Mouse (Mus musculus): ENCODE measurements around the gene C3. TPM values are rescaled to one million over a fixed set of nuclear protein-coding genes. Genes with fewer than 3 reads are reported as not detected.

C3 gene
- total RNA-seq, 2 experiments from 2014 or later, result 231 to 623 TPM

DNA sequence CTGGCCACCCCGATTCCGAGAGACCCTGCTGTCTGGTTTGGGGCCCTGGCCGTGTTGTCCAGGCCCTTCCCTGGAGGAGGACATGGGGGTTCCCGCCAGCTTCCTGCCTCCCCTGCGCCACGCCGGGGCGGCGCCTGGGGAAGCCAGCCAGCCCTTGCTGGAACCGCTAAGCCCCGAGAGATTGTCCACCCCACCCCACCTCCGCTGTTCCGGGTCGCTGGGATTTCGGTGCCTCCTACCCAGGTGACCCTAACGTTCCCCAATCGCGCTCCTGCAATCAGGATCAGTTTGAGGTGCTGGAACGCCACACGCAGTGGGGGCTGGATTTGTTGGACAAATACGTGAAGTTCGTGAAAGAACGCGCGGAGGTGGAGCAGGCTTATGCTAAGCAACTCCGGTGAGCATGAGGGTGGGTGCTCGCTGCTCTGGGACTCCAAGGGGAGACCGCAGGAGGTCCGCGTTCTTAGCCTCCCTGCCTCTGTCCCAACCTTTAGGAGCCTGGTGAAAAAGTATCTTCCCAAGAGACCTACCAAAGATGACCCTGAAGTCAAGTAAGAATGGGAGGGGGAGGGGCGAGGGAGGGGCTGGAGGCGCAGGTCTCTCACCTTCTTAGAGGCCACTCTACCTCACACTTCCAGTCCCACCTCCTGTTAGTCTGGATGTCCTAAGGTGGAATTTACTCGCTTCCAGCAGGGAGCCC is 22.7 kb upstream of the C3 start:
- DNase-seq, result peak; percentile 57 to 68

DNA sequence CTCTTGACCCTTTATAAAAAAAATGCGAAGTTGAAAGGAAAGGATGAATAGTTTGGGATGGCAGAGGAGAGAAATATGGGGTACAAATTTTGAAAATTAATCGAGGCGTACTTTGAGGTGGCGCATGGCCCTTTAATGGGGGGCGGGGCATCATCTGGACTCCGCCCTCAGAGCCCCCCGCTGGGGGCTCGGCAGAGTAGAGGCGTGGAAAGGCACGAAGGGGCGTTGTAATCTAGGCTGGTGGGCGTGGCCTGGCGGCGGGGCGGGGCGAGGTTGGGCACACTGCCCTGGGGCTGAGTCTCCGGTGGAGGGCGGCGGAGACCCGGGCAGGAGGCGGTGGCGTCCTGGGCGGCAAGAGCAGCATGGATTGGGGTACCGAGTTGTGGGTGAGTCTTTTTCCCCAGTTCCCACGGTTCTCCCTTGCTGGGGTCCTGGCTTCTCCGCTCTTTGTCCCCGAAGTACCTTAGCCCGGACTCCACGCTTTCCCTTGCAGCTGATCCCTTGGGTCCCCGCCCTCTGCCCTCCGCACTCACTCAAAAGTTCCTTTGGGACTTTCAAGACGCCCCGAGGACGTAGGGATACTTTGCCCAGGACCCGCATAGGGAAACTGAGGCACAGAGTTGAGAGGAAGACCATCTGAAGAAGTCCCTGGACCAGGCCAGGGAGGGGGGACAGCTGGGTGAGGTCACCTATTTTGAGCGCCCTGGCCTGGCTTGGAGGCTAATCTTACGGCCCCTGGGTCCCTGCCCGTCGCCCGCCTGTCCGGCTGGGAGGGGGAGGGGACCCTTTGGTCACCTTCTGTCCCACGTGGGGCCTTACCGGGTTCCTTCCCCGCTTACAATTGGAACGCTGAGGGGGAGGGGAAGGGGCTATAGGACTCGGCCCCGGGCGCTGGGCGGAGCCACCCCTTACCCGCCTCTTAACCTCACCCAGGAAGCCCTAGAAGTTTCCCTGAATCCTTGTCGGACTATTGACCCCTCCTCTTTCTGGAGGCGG is 21.5 kb upstream of the C3 start, which contains the start of gene Trip10:
Gene Trip10, plus strand, starts transcription at position 270 of the 996 bp plus-strand sequence.
- DNase-seq, result peak; percentile 99

DNA sequence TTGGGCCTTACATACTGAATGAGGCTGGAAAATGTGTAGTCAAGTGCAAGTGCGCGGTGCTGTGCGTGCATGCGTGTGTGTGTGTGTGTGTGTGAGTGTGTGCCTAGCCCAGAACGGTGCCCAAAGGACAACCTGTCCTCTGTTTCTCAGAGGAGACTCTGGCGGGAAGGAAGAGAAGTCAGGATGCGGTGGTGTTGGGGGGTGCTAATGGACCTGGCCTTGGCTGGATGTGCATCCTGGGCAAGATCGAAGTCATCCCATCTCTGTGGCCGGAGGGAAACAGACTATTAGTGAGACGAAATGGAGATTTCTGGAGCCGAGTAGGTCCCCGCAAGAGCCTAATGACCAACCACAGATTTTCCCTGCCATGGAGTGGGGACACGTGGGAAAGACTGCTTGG is 20.8 kb upstream of the C3 start:
- DNase-seq, result no peak

- peak; percentile 86 to 90 for DNase-seq
Observed at GRCm38 (mm10) chr17:57248201-57248699, 20.3 kb upstream of the C3 start, which contains the start of gene Gpr108. TSS of gene Gpr108 (minus strand) at chr17:57248446.

- DNase-seq, result peak; percentile 89 to 91
Observed at GRCm38 (mm10) chr17:57247393-57248200, 19.7 kb upstream of the C3 start.

DNA sequence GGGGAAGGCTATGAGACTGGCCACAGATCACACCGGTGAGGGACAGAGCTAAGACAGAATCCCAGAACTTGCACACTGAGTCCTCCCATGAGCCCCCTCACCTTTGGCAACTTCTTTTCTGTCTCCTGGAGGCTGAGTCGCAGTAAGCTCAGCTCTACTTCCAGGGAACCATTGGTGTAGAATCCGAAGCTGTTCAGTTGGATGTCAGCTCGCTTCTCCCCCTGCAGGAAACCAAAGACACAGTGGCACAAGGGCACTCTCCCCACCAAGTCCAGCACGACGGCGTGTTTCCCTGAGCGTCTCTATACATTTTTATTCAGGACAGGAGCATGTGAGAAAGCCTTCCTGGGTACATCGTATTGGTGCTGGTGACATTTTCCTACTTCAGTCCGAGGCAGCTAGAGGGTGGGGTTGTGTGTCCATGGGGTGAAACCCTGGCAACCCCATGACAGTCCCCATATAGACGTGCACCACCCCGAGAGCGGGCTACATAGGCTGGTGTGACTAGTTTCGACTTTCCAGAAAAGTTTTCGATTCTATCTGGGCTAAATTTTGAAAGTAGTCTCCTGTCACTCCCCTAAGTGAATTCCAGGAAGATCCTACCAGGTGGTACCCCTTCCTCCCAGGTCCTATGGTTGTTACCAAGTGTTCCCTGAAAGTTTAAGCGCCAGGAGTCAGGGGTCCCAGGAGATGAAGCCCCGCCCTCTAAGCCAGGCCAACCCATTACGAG is 18.9 kb upstream of the C3 start:
- DNase-seq, result no peak

GRCm38 (mm10) chr17:57245311-57245929 is 17.5 kb upstream of the C3 start:
- no peak for DNase-seq

DNA sequence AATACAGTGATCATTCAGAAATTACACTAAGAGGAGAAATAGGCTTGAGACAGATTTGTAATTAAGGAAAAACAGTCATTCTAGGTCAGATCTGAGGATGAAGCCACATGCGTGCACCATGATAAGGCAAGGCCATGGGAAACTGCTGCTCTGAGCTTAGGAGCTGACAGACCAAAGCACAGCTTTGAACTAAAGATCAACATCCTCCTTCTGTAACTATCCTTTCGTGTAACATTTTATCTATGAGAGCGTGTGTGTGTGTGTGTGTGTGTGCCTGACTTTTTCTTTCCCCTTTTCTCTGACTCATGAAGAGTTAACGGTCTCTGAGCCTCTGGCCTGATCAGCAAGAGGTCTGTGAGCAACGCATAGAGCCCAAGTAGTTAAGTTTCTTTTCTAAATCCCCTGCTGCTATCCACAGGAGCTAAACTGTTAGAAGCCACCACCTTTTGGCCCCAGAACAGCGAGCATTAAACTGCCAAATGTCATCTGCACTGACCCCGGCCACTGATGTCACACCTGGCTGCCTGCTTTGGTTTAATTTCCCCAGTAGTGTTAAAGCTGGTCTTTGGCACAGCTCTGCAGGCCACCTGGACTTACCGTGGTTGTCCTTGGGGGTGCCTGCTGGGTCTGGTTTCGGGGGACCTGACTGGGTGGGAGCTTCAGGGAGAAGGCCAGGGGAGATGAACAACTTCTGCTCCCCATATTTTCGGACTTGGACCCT is 15.9 kb upstream of the C3 start:
- no peak for DNase-seq

DNA sequence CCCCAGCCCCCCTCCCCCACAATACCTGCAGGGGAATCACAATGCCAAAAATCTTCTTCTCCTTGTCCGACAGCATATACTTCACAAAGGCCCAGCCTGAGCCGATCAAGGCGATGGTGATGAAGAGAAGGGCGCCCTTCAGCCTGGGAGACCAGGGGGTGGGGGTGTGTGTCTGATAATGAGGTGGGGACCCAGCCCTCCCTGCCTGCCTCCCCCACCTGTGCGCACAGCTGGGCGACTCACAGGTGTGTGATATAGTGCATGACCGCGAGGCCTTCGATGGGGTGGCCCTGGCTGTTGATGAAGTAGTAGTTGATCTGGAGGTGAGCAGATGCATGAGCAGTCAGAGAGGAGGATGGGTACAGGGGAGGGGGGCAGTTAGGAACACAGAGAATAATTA is 9.2 kb upstream of the C3 start:
- no peak for DNase-seq

DNA sequence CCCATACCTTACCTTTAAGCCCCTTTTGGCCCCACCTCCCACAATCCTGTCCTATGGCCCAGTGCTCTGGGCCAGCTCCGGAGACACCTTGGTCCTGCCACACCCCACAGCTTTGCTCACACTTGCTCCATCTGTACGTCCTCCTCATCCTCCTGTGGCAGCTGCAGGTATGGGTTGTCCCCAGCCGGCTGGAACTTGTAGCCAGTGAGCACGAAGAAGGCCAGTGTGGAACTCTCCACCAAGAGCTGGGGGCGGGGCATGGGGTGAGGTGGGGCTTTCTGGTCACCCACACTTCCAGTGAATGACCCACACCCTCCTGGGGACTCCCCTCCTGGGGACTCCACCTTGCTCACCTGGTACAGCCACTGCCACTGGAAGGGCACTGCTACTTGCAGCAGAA is 7.9 kb upstream of the C3 start:
- no peak for DNase-seq

- DNase-seq, result no peak
Observed at GRCm38 (mm10) chr17:57234254-57234928, 6.5 kb upstream of the C3 start.

DNA sequence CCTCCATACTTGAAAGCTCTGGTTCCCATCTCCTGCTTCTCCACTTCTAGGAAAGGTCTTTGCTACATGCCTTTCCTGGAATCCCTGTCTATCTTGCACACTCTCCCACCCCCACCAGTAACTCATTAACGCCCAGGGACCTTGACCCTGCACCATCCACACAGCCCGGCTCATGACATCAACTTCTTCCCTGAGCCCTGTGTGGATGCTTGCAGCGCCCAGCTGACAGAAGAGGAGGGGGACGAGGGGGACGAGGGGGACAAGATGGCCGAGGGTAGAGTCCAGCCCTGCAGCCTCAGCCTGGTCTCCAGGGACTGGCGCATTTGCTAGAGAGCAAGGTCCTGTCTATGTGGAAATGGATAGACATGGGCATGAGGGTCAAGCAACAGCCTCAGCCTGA is 5.1 kb upstream of the C3 start:
- peak; percentile 20 to 45 for DNase-seq

- DNase-seq, result no peak
Observed at GRCm38 (mm10) chr17:57232200-57232599, 4.3 kb upstream of the C3 start.

DNA sequence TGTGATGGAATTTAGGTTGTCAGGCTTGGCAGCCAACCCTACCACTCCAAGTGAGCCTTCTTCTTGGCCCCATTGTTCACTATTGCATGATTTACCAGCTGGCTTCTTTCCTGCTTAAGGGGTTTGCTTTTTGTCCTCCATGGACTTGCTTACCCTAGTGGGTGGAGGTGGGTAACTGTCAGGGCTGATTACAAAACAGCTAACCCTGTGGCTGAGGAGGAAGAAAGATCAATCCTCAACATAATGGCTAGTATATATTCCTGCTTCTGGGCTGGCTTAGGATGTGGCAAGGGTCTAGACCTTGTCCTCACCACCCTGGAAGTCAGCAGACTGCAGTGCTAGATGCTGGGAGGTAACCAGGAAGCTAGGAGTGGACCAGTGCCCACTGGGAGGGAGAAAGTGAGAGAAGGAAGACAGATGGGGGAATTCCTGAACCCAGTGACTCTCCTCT is 3.4 kb upstream of the C3 start:
- DNase-seq, result no peak

DNA sequence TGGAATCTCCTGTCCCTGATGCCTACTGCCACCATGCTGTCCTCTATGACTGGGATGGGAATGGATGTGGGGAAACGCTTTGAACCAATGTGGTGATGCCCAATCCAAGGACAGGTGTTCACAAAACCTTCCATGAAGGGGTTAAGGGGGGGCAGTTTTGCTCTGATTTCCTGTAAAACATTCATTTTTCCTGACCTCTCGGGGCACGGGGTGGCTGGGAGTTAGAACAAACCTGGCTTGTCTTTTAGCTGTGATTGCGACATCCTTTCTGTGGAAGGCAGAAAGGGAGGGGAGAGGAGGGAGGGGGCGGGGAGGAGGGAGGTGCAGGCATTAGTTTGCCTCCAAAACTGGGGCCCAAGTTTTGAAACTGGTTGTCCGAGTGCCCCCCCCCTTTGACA is 2.8 kb upstream of the C3 start:
- peak in 1 of 2 experiments; percentile 24 for DNase-seq

DNA sequence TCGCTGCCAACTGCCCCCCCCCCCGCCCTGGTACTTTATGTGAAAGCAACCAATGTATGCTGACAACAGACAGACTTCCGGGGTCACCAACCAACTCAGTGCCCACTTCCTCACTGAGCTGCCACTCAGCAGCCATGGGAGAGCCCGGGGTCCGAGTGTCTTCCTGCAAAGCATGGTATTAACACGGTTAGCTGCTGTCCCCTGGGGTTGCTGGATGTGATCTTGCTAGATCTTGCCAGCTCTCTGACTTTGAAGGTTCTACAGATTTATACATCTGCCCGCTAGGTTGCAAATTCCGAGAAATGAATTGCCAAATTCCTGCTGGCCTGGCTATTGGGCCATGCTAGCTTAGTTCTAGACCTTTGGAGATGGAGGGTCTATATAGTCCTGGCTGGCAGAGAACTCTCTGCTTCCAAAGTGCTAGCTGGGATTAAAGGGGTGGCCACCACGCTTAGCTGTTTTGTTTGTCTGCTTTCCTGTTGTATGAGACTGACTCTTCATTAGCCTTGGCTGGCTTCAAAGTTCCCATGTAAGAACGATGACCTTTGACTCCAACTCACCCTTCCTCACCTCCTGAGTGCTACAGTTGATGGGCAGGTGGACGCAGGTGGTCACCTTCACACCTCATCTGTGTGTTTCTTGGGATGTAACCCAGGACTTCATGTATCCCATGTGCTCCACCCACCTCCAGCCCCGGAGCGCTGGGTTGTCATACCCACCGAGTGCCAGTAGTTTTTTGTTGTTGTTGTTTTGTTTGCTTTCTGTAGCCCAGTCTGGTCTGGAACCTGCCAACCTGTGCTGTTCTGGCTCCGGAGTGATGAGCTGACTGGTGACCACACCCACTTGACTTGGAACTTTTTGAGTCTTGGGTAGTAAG is 2.2 kb upstream of the C3 start:
- peak; percentile 33 to 36 for DNase-seq

DNA sequence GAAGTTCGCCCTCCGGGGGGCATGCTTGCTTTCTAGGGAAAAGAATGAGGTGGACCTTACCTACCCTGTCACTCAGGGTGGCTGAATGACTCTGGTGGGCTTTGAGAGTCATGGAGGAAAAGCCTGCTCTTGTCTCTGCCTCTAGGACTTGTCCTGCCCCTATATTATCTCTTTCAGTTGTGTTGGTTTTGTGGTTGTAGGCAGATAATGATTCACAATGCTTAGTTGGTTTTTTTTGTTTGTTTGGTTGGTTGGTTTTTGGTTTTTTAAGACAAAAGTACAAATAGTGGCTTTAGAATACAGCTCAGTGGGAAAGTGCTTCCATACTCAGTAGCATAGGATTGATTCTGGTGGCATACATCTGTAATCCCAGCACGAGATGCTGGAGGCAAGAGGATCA is 937 bp upstream of the C3 start:
- no peak for DNase-seq

DNA sequence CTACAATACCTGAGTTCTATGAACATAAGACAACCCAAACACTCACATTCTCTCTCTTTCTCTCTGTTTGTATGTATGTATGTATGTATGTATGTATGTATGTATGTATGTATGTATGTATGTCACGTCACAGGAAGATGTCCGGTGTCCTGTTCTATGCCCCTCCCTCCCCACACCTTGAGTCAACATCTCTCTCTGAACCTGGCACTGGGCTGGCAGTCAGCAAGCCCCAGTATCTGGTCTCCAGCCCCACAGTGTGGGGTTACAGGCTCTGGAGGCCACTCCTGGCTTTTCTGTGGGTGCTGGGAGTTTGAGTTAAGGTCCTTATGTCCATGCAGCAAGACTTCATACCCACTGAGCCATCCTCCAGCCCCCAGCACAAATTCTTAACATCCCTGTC is 468 bp downstream of the C3 start:
- no peak for DNase-seq
